Mouse (Mus musculus): ENCODE measurements around the gene Grk4.

GRCm38 (mm10) chr5:34730255-34730654, 70.1 kb downstream of the Grk4 start:
- TF ChIP-seq CTCF (IDR thresholded peaks at IDR 0.05; ENCODE audit: control insufficient read depth, insufficient read depth, insufficient read length) (no peak), MAX (IDR thresholded peaks at IDR 0.05) (no peak), USF1 (IDR thresholded peaks at IDR 0.05; ENCODE audit: low read depth) (no peak), CEBPB (IDR thresholded peaks at IDR 0.05; ENCODE audit: low read depth) (no peak)

Data from C2C12 (cell line).